Mouse (Mus musculus): ENCODE measurements around the gene Dock7. TPM values are rescaled to one million over a fixed set of nuclear protein-coding genes. Genes with fewer than 3 reads are reported as not detected.
"Not testable (repeated sequence)": the region's sequence is repeated elsewhere in the genome, so short reads cannot be mapped to it uniquely, and the experiment has no call there.

Gene Dock7
- total and polyA plus RNA-seq, 2 experiments, result 6.7 to 25.7 TPM

- 80% methylated on average over 4 of the region's 4 CpGs for WGBS
- no peaks in the 10 kb centered on the region for H3K4me1 ChIP-seq (ENCODE audit: control insufficient read depth, insufficient read depth, low read length)
- no peak for DNase-seq (ENCODE audit: extremely low read depth, low read depth, low spot score)
- TF ChIP-seq POLR2A (IDR thresholded peaks at IDR 0.05; ENCODE audit: extremely low read depth, insufficient read depth, low read length), result no peak
- no peak for TF ChIP-seq CTCF (IDR thresholded peaks at IDR 0.05; ENCODE audit: low read depth, low read length)
- H3K4me3 ChIP-seq (ENCODE audit: insufficient read depth, low read depth, low read length), result no peak overlapping the region
- no peaks in the 10 kb centered on the region for H3K27me3 ChIP-seq (ENCODE audit: control insufficient read depth, insufficient read depth, low read length)
- H3K9ac ChIP-seq (ENCODE audit: low read depth, low read length), result no peak overlapping the region
- no peaks in the 10 kb centered on the region for H3K79me2 ChIP-seq (ENCODE audit: control insufficient read depth, insufficient read depth, low read length)
- H3K36me3 ChIP-seq (ENCODE audit: control insufficient read depth, insufficient read depth, low read length), result peaks cover 5% of the 10 kb centered on the region; the same call in 1 of the 2 replicates
- H3K27ac ChIP-seq (replicated peaks; ENCODE audit: insufficient read depth, low read depth, low read length), result no peak overlapping the region
Measured at GRCm38 (mm10) chr4:98993491-98993890, 127.2 kb downstream of the Dock7 start.

GRCm38 (mm10) chr4:98984701-98985100 is 136.0 kb downstream of the Dock7 start:
- Histone ChIP-seq H3K4me3 (ENCODE audit: insufficient read depth, low read depth, low read length) (no peak overlapping the region), H3K4me1 (ENCODE audit: control insufficient read depth, insufficient read depth, low read length) (no peaks in the 10 kb centered on the region), H3K9ac (ENCODE audit: low read depth, low read length) (no peak overlapping the region), H3K27me3 (ENCODE audit: control insufficient read depth, insufficient read depth, low read length) (no peaks in the 10 kb centered on the region), H3K79me2 (ENCODE audit: control insufficient read depth, insufficient read depth, low read length) (no peaks in the 10 kb centered on the region), H3K27ac (replicated peaks; ENCODE audit: insufficient read depth, low read depth, low read length) (no peak overlapping the region), H3K36me3 (ENCODE audit: control insufficient read depth, insufficient read depth, low read length) (peaks cover 17% of the 10 kb centered on the region)
- 95% methylated on average over 8 of the region's 8 CpGs for WGBS
- TF ChIP-seq CTCF (IDR thresholded peaks at IDR 0.05; ENCODE audit: low read depth, low read length) (no peak), POLR2A (IDR thresholded peaks at IDR 0.05; ENCODE audit: extremely low read depth, insufficient read depth, low read length) (no peak)
- no peak for DNase-seq (ENCODE audit: extremely low read depth, low read depth, low spot score)

GRCm38 (mm10) chr4:98979976-98980375 is 140.7 kb downstream of the Dock7 start:
- not testable (repeated sequence) for H3K27me3 ChIP-seq (ENCODE audit: control insufficient read depth, insufficient read depth, low read length); H3K9ac ChIP-seq (ENCODE audit: low read depth, low read length)
- 91% methylated on average over 3 of the region's 3 CpGs for WGBS

GRCm38 (mm10) chr4:98978693-98979092 is 142.0 kb downstream of the Dock7 start:
- TF ChIP-seq POLR2A (IDR thresholded peaks at IDR 0.05; ENCODE audit: extremely low read depth, insufficient read depth, low read length), result no peak
- no peak for TF ChIP-seq CTCF (IDR thresholded peaks at IDR 0.05; ENCODE audit: low read depth, low read length)
- peaks cover 6% of the 10 kb centered on the region; the same call in 1 of the 2 replicates for H3K36me3 ChIP-seq (ENCODE audit: control insufficient read depth, insufficient read depth, low read length)
- 98% methylated on average over 2 of the region's 2 CpGs for WGBS
- H3K79me2 ChIP-seq (ENCODE audit: control insufficient read depth, insufficient read depth, low read length), result no peaks in the 10 kb centered on the region
- no peak overlapping the region for H3K9ac ChIP-seq (ENCODE audit: low read depth, low read length)
- H3K4me1 ChIP-seq (ENCODE audit: control insufficient read depth, insufficient read depth, low read length), result no peaks in the 10 kb centered on the region
- no peak for DNase-seq (ENCODE audit: extremely low read depth, low read depth, low spot score)
- no peaks in the 10 kb centered on the region for H3K27me3 ChIP-seq (ENCODE audit: control insufficient read depth, insufficient read depth, low read length)
- H3K4me3 ChIP-seq (ENCODE audit: insufficient read depth, low read depth, low read length), result no peak overlapping the region
- H3K27ac ChIP-seq (replicated peaks; ENCODE audit: insufficient read depth, low read depth, low read length), result no peak overlapping the region

More at GRCm38 (mm10) chr4:98979976-98980375, 140.7 kb downstream of the Dock7 start:
- not testable (repeated sequence) for H3K36me3 ChIP-seq (ENCODE audit: control insufficient read depth, insufficient read depth, low read length); H3K79me2 ChIP-seq (ENCODE audit: control insufficient read depth, insufficient read depth, low read length); H3K4me3 ChIP-seq (ENCODE audit: insufficient read depth, low read depth, low read length); H3K4me1 ChIP-seq (ENCODE audit: control insufficient read depth, insufficient read depth, low read length); DNase-seq (ENCODE audit: extremely low read depth, low read depth, low spot score); H3K27ac ChIP-seq (replicated peaks; ENCODE audit: insufficient read depth, low read depth, low read length)

- H3K9ac ChIP-seq (ENCODE audit: low read depth, low read length); H3K4me1 ChIP-seq (ENCODE audit: control insufficient read depth, insufficient read depth, low read length); H3K36me3 ChIP-seq (ENCODE audit: control insufficient read depth, insufficient read depth, low read length); H3K79me2 ChIP-seq (ENCODE audit: control insufficient read depth, insufficient read depth, low read length); H3K4me3 ChIP-seq (ENCODE audit: insufficient read depth, low read depth, low read length); H3K27me3 ChIP-seq (ENCODE audit: control insufficient read depth, insufficient read depth, low read length); H3K27ac ChIP-seq (replicated peaks; ENCODE audit: insufficient read depth, low read depth, low read length); DNase-seq (ENCODE audit: extremely low read depth, low read depth, low spot score): not testable (repeated sequence)
- 94% methylated on average over 2 of the region's 2 CpGs for WGBS
Measured at GRCm38 (mm10) chr4:98978288-98978687, 142.4 kb downstream of the Dock7 start.

- no peak for TF ChIP-seq POLR2A (IDR thresholded peaks at IDR 0.05; ENCODE audit: extremely low read depth, insufficient read depth, low read length)
- no peak for TF ChIP-seq CTCF (IDR thresholded peaks at IDR 0.05; ENCODE audit: low read depth, low read length)
- no peak for DNase-seq (ENCODE audit: extremely low read depth, low read depth, low spot score)
- H3K36me3 ChIP-seq (ENCODE audit: control insufficient read depth, insufficient read depth, low read length), result peaks cover 15% of the 10 kb centered on the region; the same call in 1 of the 2 replicates
Measured at GRCm38 (mm10) chr4:98975741-98976140, 145.0 kb downstream of the Dock7 start.

More at GRCm38 (mm10) chr4:98975741-98976140, 145.0 kb downstream of the Dock7 start:
- no peak overlapping the region for H3K27ac ChIP-seq (replicated peaks; ENCODE audit: insufficient read depth, low read depth, low read length)
- 83% methylated on average over 8 of the region's 8 CpGs for WGBS
- H3K4me3 ChIP-seq (ENCODE audit: insufficient read depth, low read depth, low read length), result no peak overlapping the region
- H3K27me3 ChIP-seq (ENCODE audit: control insufficient read depth, insufficient read depth, low read length), result no peaks in the 10 kb centered on the region
- no peaks in the 10 kb centered on the region for H3K79me2 ChIP-seq (ENCODE audit: control insufficient read depth, insufficient read depth, low read length)
- H3K9ac ChIP-seq (ENCODE audit: low read depth, low read length), result no peak overlapping the region
- H3K4me1 ChIP-seq (ENCODE audit: control insufficient read depth, insufficient read depth, low read length), result no peaks in the 10 kb centered on the region
